Mouse (Mus musculus) left cerebral cortex, adult 9 months (tissue): ENCODE results near the gene Olfm2.
"Not testable (repeated sequence)": the region's sequence is repeated elsewhere in the genome, so short reads cannot be mapped to it uniquely, and the experiment has no call there.

Experiments used
- DNase-seq, 2 experiments: peaks; one replicate each; pipeline ENCODE4 v3.0.0; 2022; ENCODE audit warnings: low spot score in 2 of 2

Olfm2 gene

DNA sequence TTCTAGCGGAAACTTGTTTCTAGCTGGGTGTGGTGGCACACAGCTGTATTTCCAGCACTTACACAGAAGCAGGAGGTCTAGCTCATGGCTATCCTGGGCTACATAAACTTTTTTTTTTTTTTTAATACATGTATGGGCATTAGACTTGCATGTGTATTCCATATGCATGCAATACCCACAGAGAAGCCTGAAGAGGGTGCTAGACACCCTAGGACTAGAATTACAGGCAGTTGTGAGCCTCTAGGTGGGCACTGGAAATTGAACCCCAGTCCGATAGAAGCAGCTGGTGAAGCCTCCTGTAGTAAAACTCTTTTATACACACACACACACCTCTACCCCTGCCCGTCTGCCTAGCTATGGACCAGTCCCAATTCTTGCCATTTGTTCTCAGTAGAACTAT is 92.3 kb downstream of the Olfm2 start:
- DNase-seq: no peak

DNA sequence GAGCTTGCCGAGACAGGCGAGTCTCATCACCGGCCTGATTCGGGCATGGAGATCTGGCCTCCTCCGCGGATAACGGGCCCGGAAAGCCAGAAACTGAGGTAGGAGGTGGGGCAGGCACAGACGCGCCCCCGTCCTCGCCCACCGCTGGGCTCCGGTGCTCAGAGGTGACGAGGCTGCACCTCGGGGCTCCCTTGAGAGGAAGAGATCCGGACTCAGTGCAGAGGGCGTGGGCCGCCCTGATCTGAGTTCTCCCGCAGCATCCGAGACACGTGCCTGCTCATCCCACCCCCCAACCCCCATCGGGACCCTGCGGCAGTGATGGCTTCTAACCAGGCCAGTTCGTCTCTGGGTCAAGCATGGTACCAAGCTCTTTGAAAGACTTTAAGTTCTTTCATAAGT is 93.9 kb downstream of the Olfm2 start:
- DNase-seq: no peak

DNA sequence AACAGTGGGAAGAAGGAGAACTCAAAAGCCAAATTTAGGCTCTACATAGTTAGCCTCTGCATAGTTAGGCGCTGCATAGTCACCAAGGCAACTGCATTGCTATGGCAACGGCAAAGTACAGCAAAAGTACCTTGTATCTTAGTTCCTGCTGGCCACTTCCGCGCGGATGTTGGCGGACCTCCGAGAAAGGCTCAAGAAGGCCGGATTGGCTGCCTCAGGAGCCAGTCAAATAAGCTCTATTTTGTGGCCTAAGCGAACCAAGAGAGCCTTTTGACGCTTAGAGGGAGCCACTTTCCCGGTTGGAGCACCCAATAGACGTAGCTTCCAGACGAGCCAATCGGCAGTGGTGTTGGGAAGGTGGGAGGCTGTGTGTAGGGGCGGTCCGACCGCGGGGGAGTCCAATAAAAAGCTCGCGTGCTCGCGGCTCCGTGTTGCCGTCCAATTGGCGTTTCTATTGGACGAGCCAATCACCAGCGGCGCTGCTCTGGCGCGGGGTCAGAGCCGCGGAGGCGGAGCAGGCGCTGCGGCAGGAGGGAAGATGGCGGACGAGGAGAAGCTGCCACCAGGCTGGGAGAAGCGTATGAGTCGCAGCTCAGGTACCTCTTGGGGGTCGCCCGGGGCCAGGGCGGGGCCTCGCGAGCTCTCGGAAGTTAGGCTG is 94.4 kb downstream of the Olfm2 start, which contains the start of gene Pin1:
Gene Pin1 (plus strand): TSS at position 494 of the 658 bp plus-strand sequence.
- DNase-seq: peak; percentile 100

DNA sequence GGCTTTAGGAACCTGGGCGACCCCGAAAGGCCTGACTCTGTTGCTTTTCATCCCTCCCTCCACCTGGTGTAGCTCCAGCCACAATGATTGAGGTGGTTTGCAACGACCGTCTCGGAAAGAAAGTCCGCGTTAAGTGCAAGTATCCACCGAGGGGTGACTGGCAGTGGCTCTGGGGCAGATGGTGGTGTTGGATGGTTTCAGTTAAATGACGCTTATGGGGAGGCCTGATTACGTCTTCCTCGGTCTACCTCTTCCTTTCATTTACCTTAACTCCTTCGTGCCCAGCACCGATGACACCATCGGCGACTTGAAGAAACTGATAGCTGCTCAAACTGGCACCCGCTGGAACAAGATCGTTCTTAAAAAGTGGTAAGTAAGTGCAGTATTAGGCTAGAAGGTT is 101.0 kb downstream of the Olfm2 start:
- no peak for DNase-seq

DNA sequence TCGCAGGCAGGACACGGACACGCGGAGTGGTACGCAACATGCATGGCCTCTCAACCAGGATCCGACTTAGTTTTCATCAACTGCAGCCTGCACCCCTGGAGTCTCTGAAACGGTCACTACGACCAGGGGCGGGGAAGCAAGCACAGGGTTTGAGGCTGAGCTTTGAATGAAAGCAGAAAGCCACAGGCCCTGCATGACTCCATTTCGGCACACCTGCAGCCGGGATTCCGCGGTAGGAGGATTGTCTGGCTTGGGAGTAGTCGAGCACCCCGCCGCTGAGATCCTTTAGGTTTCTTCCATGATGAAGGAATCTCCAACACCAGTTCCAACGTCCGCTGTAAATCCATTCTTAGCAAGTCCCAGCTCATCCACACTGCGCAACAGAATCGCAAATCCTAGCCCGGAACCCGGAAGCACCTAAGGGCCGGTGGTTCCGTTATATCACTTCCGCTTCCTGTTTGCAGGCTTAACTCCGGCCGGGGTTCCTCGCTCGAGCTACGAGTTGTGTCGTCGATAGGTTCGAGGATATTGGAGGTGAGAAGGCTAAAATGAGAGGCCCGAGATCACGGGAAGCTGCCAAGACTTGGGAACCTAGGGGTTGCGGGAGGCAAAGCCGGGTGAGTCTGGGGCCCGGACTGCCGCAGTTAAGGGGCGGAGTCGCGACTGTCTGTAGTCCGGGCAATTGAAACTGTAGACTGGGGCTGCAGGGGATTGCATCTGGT is 101.6 kb downstream of the Olfm2 start, which contains the start of gene Fbxl12:
Gene Fbxl12 (minus strand): TSS at position 408 of the 722 bp plus-strand sequence.
- DNase-seq: peak in 1 of 2 experiments; percentile 77

DNA sequence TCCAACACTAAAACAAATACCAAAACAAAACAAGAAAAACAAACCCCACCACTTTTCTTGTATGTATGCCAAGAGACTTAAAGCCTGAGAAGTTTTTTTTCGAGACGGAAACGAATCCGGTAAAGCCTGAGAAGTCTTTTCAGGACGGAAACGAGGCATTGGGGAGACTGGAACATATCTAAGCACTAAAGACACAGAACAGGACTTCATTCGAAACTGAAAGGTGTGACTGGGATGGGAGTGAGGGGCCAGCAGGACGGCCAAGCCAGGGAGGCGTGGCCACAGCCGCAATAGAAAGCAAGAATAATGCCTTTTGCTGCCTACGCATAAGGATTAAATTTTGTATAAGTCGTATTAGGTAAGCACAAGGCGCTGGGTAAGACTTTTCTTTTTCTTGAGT is 102.4 kb downstream of the Olfm2 start:
- no peak for DNase-seq

DNA sequence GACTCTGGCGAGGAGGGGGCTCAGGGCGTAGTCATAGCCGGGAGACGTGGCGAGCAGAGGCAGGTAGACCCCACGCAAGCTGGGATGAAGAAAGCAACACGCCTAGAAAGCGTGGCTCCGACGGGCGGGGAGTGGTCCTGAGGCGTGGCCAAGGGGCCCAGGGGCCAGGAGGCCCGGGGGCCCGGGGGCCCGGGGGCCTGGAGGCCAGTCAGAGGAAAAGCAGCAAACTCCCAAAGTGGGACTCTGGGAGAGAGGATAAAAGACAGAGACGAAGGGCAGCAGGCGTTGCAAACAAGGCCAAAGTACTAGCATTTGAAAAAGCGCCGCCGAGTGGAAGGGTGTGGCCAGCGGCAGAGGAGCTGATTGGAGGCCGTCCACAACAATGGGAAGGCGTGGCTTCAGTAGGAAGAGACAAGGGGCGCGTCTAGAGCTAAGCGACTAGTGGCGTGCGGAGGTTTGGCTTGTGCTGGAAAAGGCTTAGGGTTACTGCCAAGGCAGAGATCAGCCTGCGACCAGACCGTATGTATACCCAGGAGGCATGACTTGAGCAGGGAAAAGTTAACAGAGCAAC is 103.2 kb downstream of the Olfm2 start:
- DNase-seq: peak in 1 of 2 experiments; percentile 72

DNA sequence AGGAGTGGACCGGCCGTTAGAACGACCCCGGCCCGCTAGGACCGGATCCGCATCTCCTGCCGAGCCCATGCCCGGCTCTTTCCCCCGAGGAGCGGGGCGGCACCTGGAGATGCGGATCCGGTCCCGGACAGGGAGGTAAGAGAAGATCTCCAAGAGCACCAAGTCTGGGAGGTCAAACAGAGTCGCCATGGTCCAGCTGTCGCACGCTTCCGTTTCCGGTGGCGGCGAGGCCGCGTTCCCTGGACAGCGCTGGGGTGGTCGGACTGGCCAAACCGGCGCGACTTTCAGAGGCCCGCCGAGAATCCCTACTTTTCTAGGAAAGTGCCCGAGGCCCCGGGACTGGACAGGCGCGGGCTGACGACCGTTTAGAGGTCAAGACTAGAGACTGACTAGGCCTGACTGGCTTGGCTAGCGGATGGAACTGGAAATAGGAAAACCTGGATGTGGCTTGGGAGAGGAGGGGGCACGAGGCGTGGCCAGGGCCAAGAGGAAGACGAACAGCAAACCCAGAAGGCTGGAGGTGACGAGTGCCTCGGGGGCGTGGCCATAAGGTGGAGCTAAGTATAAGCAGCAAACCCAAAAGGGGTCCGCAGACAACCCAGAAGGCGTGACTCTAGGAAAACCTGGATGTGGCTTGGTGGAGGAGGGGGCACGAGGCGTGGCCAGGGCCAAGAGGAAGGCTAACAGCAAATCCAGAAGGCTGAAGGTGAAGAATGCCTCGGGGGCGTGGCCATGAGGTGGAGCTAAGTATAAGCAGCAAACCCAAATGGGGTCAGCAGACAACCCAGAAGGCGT is 103.9 kb downstream of the Olfm2 start, which contains the start of gene Ubl5:
Gene Ubl5 (plus strand): TSS at position 778 of the 795 bp plus-strand sequence.
- DNase-seq: no peak

DNA sequence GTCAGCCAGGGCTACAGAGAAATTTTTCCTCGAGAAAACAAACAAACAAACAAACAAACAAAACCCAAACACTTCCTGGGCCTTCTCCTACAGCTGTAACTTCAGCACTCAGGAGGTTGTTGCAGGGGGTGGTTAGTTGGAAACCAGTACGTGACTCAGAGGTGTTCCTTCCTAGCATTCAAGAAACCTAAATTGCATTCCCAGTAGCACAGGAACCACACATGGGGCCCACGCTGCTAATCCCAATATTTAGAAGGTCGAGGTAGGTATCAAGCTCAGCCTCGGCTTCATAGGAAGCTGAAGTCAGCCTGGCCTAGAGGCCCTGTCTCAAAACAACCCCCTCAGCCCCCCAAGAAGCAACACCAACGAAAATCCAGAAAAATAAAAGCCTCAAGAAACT is 104.6 kb downstream of the Olfm2 start:
- no peak for DNase-seq

DNA sequence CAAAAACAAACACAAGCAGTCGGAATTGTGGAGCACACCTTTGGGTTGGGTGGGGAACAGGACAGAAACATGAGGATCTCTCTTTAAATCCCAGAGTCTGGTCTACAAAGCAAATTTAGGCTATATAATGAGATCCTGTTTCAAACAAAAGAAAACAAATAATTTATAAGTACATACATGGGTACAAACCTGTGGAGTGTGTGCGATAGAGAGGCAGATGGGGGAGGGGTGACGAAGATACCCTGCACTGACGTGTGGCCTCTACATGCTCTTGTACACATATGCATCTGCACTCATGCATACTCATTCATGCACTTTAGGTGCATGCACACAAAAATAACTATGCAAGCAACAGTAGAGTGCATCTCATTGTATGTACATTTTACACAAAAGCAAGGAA is 106.7 kb downstream of the Olfm2 start:
- no peak for DNase-seq

DNA sequence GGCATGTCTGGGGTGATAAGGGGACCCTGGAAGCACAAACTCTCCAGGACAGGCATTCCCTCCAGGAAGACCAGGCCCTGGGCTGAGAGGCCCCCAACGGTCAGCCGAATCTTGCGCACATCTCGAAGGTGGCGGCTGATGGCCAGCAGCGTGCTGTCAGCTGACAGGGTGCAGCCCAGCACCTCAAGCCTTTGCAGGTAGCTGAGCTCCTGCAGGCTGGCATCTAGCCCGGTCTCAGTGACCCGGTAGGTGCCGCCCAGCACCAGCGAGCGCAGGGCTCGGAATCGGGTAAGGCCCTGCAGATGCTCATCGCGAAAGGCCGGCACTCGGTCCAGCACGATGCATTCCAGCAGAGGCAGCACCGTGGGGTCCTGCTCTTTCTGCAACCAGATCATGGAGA is 107.6 kb downstream of the Olfm2 start:
- no peak for DNase-seq

DNA sequence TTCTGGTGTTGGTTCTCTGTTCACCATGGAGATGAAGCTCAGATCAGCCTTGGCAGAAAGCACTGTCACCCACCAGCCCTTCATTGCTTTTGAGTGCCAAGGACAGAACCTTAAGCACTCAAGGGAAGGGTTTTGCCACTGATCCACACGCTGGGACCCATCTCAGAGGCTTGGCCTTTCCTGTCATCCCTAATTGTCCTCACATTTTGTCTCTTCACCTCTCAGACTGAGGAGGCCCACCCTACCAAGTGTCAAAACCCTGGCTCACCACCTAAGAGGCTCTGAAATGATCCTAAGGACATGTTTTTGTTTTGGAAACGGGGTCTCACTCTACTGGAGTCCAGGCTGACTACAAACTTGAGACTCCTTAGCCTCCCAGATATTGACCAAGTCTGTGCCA is 109.4 kb downstream of the Olfm2 start:
- DNase-seq: no peak

DNA sequence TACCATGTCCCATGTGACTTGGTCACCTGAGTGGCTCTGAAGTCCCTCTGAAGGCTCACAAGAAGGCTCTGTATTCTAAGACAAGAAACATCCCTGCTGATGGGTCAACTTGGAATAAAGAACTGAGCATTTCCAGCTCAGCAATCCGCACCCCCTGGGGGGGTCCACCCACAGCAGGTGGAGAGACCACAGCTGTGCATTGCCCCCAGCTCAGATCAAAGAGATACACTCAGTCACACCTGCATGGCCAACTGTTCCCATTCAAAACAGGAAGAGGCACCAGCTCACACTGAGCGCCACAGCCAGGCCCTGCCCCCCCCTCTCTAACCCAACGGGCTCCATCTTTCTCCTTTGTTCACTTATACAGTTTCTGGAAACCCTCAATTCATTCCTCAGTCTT is 109.9 kb downstream of the Olfm2 start:
- DNase-seq: no peak

DNA sequence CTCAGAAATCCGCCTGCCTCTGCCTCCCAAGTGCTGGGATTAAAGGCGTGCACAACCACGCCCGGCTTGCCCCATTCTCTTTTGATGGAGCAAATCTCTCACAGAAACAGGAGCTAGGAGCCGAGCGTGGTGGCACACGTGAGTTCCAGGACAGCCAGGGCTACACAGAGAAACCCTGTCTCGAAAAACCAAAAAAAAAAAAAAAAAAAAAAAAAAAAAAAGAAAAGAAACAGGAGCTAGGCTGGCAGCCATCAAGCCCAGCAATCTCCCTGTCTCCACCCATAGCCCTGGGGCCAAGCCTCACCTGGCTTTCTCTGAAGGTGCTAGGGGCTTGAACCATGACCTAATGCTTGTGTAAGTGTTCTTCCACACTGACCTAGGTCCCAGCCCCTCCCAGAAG is 110.5 kb downstream of the Olfm2 start:
- not testable (repeated sequence) for DNase-seq

DNA sequence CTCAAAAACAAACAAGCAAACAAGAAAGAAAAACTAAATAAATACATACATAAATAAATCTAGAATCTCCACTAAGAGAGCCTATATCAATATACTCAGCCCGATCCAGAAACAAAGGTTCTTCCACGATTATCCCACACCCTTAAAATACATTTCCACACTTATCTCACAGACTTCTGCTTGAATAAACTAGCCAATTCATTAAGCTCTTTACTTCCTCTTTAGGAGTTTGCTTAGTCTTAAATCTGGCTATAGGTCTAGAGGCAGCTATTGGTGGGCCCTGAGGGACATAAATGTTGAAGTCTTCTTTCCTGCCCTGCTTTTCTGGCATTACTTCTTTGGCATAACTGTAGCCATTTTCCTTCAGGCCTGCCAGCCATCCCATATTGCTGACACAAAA is 114.8 kb downstream of the Olfm2 start:
- DNase-seq: no peak
